Mouse (Mus musculus) adrenal gland, postnatal 25 days (tissue): ENCODE measurements at regions not wholly inside any gene's neighbourhood (a gene's known extent, or its start where the extent isn't known, plus 50 kb on each side); places are given as distances from the start of the nearest gene placed in this dataset.

Experiments used
- DNase-seq: peaks from one replicate; pipeline ENCODE4 v3.0.0; 2021; ENCODE audit warnings: mixed read lengths

- DNase-seq = no peak
These were observed 170.4 kb upstream of the Ptger4 start for GRCm38 (mm10) chr15:5414401-5414800.

DNA sequence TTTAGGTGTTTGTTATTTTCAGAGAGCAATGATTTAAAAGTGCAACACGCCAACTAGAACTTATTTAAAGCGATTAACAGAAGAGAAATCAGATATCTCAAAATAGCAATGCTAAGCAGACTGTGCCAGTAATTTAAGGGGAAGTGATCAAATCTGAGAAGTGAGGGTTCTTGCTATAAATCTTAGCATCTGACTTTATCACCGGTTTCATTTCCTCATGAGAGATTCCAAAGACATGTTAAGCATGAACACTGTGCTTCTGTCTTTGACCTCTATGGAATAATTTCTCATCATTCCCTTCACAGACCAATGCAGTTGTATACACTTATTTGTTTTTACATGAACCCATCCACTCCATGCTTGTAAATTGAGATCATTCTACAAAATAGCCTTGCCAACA is 172.0 kb upstream of the Ptger4 start:
- DNase-seq = no peak

GRCm38 (mm10) chr15:5426641-5427040 is 182.7 kb upstream of the Ptger4 start:
- DNase-seq = no peak

DNA sequence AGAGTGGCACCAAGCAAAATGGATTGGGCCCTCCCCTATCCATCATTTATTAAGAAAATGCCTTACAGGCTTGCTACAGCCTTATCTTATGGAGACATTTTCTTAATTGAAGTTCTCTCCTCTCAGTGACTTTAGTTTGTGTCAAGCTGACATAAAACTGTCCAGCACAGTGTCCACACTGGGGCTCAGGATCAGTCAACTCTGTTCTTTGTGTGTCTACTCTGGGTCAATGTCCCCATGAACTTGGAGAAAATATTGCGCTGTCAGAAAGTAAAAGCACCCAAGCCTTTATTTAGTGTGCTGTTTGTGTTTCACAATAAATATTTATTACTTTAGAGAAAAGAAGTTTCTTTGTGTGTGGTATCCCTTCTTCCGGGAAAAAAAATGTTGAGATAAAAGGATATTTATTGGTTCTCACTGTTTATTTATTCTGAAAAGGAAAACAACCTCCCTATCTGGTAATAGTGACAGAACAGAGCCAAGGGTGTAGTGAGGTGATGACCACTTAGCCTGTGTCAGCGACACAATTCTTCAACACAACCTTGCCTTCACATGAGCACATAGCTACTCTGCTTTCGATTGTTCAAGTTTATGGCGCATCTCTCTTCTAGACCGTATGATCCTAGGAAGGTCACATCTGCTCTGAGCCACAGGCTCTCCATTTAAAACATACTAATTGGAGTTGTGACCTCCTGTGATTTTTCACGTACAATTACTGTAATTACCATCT is 183.5 kb upstream of the Ptger4 start:
- DNase-seq = no peak

- no peak for DNase-seq
These were observed 188.0 kb upstream of the Ptger4 start for GRCm38 (mm10) chr15:5432018-5432417.

- DNase-seq = no peak
These were observed 193.0 kb upstream of the Ptger4 start for GRCm38 (mm10) chr15:5437020-5437419.

DNA sequence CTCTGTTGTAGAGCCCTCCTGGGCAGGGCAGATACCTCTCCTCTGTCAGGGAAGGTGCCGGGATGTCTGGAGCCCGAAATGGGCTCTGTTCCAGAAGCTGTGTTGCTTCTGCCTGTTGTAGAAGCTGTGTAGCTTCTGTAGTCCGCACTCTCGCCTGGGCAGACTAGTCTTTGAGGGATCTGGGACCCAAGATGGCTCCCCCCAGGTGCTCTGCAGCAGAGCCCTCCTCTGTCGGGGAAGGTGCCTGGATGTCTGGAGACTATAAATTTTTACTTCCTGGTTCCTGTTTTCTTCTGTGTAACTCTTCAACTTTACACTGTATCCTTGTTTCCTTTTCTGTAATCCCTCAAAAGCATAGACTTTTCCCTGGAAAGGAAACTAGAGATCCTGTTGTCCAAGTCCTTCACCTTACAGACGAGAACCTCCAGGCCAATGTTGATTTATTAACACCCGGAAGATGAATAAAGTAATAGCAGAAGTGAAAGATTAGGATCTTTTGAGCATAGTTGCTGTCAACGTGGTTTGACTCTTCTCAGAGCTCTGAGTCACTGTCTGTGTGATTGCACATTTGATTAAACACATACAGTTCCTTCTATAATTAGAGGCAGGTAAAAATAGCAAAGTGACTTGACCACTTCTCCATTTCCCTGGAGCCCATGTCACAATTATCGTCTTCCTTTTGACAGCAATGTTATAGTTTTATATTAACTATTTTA is 202.2 kb upstream of the Ptger4 start:
- no peak for DNase-seq

- no peak for DNase-seq
These were observed 202.8 kb upstream of the Ptger4 start for GRCm38 (mm10) chr15:5446756-5447314.

GRCm38 (mm10) chr15:5447707-5448496 is 203.9 kb upstream of the Ptger4 start:
- DNase-seq = no peak

DNA sequence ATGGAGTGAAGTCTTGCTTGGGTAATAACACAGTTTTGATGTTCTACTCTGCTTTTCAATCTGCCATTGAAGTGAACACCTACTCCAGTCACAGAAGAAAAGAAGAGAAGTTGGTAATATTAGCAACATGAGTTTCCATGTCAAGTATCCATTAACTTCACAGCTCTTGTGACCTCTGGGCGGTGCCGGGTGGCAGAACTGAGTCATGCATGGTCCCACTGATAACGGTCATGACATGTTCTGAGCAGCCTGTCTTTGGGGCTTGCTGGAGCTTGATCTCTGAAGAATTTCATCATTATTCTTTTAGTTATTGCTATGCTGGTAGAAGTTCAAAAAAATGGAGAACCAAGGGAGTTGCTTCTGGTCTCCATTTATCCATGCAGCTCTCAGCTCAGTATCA is 215.1 kb upstream of the Ptger4 start:
- DNase-seq = no peak

DNA sequence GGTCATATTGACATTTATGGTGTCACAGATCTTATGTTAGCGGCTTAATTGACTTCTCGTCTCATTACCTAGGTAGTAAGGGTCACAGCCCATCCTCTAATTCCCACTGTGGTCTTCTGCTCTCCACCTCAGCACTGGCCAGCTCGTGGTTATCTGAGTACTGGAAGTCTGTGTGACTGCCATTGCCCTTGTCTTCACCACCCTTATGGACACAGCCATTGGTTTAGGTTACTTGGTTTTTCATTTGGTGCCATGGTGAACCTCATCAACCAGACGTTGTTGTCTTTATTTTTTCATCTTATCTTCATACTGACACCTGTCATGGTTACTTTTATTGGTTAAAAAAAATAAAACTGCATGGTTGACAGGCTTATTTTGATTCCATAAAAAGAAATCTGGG is 215.6 kb upstream of the Ptger4 start:
- DNase-seq = no peak

DNA sequence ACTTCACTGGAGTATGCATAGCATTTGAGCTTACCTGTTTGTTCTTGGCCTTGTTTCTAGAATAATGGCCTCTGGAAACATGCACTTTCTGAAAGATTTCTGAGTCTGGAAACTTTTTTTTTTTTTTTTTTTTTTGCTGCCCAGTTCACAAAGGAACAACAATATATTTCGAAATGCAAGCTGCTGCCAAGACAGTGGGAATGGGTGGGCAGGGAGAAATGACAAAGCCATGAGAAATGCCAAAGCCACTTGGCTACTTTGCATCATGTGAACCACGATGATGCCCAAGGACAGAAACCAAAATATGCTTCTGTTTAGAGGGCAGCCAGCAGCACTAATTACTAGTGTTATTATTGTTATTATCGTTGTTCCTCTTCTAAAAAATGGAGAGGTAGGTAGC is 218.7 kb upstream of the Ptger4 start:
- DNase-seq = no peak

DNA sequence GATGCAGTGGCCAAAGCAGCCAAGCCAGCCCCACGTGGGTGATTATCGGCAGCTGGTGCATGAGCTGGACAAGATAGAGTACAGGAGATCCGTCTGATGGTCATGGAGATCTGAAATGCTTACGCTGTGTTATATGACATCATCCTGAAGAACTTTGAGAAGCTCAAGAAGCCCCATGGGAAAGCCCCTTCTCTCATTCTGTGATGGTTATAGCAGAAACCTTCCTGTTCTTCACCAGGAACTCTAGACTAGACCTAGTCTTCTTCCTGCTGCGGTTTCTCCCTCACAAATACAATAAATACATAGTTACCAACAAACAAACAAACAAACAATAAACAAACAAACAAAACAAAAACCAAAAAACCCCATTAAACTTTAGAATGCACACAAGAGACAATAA is 220.7 kb upstream of the Ptger4 start:
- no peak for DNase-seq

DNA sequence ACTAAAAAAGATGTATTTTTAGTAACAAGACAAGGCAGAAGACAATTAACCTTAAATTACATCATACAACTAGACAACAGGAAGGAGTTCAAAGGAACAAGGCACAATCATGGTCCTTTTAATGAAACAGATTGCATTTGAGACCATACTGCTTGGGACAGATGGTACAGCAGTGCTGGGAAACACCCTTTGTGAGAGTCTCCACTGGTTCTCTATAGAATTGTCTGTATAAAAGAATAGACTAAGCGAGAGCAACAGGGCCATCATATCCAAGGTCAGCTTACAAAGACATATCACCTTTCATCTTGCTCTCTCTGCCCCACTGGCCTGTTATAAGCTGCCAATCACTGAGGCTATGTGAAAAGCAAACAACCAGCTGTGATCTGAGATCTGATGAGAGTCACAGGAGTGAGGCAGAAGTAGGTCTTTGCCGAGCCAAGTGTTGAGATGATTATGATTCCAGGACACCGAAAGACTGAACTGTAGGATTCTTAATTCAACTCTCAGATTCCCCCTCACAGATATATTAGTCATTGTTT is 224.6 kb upstream of the Ptger4 start:
- no peak for DNase-seq

DNA sequence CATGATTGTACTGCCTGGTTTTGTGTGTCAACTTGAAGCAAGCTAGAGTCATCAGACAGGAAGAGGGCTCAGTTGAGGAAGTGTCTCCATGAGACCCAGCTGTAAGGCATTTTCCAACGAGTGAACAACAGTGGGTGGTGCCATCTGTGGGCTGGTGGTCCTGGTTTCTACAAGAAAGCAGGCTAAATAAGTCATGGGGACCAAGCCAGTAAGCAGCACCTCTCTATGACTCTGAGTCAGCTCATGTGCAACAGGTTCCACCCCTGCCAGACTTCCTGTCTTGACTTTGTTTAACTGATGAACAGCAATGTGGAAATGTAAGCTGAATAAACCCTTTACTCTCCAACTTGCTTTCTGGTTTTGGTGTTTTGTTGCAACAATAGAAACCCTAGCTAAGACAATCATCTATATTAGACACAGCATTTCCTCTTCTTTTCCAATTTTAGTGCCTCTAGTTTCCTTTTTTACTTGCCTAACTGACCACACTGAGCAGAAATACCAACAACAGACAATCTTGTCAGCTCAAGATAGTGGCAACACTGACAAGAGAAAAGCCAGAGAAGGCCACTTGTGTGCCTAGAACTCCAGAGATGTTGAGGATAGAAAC is 231.5 kb upstream of the Ptger4 start:
- DNase-seq = no peak

DNA sequence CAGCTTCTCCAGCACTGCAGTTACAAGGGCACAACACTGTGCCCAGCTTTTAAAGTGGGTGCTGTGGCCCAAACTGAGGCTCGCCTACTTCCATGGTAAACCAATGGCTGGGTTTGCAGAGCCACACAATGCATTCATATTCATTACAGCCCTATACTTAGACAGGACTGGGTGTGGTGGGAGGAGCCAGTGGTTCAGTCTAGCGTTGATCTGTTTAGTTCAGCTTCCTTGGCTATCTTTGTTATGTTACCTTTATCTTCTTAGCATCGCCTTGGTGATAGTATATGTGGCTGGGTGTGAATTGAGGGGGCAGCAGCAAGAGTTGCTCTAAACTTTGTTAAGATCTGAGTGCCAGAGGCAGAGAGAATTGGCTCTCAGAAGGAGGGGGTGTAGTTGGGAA is 249.3 kb upstream of the Ptger4 start:
- DNase-seq = no peak

GRCm38 (mm10) chr15:5495187-5495849 is 251.3 kb upstream of the Ptger4 start:
- peak; percentile 11 for DNase-seq

DNA sequence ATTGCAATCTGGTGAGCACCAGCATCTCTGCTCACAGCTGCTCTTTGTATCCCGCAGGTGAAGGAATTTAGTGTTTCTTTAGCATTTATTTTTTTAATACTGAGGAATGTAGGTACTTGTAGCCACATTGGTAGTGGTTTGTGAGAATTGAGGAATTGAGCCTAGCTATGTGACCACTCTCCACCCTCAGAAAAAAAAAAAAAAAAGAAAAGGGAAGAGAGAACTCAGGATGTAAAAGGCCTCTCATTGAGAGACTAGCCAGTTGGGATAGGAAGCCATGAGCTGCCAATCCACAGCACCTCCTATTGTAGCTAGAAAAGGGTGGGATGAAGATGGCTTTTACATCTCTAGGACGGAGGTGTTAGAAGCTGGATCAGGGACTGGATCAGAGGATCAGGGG is 252.0 kb upstream of the Ptger4 start:
- DNase-seq = no peak

GRCm38 (mm10) chr15:5504502-5504901 is 260.5 kb upstream of the Ptger4 start:
- DNase-seq = no peak

GRCm38 (mm10) chr15:5506848-5507544 is 263.0 kb upstream of the Ptger4 start:
- DNase-seq = no peak

DNA sequence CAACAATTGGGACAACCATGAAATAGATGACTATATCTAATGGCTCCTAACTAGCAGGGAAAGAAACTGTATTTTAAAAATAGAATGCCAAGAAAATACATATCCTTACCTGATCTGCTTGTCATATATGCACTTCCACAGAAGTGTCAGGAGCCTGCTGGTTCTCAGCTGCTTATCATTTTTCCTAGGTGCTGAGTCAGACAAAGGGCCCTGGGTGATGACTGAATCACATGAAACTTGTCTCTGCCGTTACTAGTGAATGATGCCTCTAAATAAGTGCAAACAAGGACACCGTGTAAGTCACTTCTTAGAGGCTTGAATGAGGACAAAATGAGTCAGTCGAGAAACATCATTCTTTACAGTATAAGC is 263.5 kb upstream of the Ptger4 start:
- no peak for DNase-seq
